Mouse (Mus musculus) bone marrow macrophage, adult 2 months (primary cell): ENCODE measurements around the gene Tectb.

Experiments
- CTCF ChIP-seq: IDR thresholded peaks from 2 replicates; pipeline ENCODE4 v1.5.1; 2012; ENCODE audit warnings: low read depth, mild to moderate bottlenecking, low read length, moderate library complexity
- POLR2A ChIP-seq: IDR thresholded peaks from 2 replicates; pipeline ENCODE4 v1.6.1; 2012; ENCODE audit warnings: mild to moderate bottlenecking, low read depth, low read length, borderline replicate concordance

- TF ChIP-seq CTCF: no peak
- no peak for TF ChIP-seq POLR2A
Measured at GRCm38 (mm10) chr19:55209084-55209483, 28.6 kb downstream of the Tectb start.
